ENCODE assay signal across 30 mouse cellular contexts in the genomic region with DNA sequence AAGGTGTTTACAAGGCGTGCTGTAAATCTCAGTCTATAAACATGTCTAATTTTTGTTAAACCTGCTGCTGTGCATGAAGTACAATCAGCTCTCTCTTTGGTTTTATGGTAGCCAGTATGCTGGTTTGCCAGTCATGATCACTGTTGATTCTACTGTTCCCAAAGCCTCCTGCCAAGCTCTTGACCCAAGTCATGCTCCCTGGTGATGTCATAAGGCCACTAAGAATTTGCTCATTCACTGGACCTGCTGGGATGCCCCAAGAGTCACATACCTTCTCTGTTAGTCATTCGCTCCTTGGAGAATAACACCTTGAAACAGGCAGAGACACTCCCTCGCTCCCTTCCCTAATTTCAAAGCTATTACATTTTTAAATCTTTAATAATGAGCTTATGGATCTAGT.
DNase-seq lines count a peak whose midpoint lies in the region; ATAC-seq and TF ChIP-seq lines count a peak whose summit lies in the region.
"Had no signal": no experiment of that assay in that cellular context is flagged by ENCODE, and none has a peak within 500 bp of the region (broad histone marks: within the 10 kb centered on the region; RNA-seq: fewer than 3 reads in every experiment).

No protein-coding gene starts in this region.

- CTCF ChIA-PET in Patski (lab: Charles Lee), result interaction anchor here (1.7 kb wide), 1 partner anchor 40 kb away, joined by 4 read pairs; no protein-coding TSS in a partner anchor

- no peaks in the 10 kb centered on the region for H3K27me3 ChIP-seq in limb, embryonic 11.5 days (ENCODE audit: control insufficient read depth, insufficient read depth, low read length)
- H3K27me3 ChIP-seq in limb, embryonic 10.5 days (ENCODE audit: low read depth, poor library complexity, severe bottlenecking), result no peaks in the 10 kb centered on the region
- no peaks in the 10 kb centered on the region for H3K27me3 ChIP-seq in Patski
- H3K27me3 ChIP-seq in forebrain, embryonic 14.5 days (replicated peaks; ENCODE audit: control insufficient read depth, insufficient read depth, low read length), result no peaks in the 10 kb centered on the region
- H3K27me3 ChIP-seq: heart, embryonic 12.5 days; hindbrain, embryonic 13.5 days; limb, embryonic 15.5 days; lung, embryonic 15.5 days; megakaryocyte, embryonic 14.5 days; midbrain, embryonic 13.5 days; neural tube, embryonic 13.5 days had no signal

- H3K9ac ChIP-seq in limb, embryonic 11.5 days (ENCODE audit: low read length), result no peak overlapping the region
- H3K9ac ChIP-seq in forebrain, embryonic 14.5 days (ENCODE audit: low read length), result no peak overlapping the region
- H3K9ac ChIP-seq: heart, embryonic 12.5 days; hindbrain, embryonic 13.5 days; limb, embryonic 15.5 days; liver, embryonic 14.5 days; lung, embryonic 15.5 days; midbrain, embryonic 13.5 days; neural tube, embryonic 13.5 days had no signal

- H3K36me3 ChIP-seq in limb, embryonic 11.5 days (ENCODE audit: control insufficient read depth, insufficient read depth, low read length), result no peaks in the 10 kb centered on the region
- no peaks in the 10 kb centered on the region for H3K36me3 ChIP-seq in limb, embryonic 10.5 days
- H3K36me3 ChIP-seq in forebrain, embryonic 14.5 days (ENCODE audit: control insufficient read depth, insufficient read depth, low read length), result no peaks in the 10 kb centered on the region
- H3K36me3 ChIP-seq: forebrain, embryonic 10.5 days; heart, embryonic 12.5 days; hindbrain, embryonic 13.5 days; limb, embryonic 15.5 days; lung, embryonic 15.5 days; midbrain, embryonic 13.5 days; neural tube, embryonic 13.5 days had no signal

- no peak overlapping the region for H3K4me3 ChIP-seq in limb, embryonic 11.5 days (ENCODE audit: low read depth, low read length)
- no peak overlapping the region for H3K4me3 ChIP-seq in limb, embryonic 10.5 days
- H3K4me3 ChIP-seq in forebrain, embryonic 14.5 days (ENCODE audit: low read depth, low read length), result no peak overlapping the region
- H3K4me3 ChIP-seq: forebrain, embryonic 10.5 days; heart, adult 2 months; heart, embryonic 12.5 days; hindbrain, embryonic 13.5 days; limb, embryonic 15.5 days; lung, embryonic 15.5 days; megakaryocyte, embryonic 14.5 days; midbrain, embryonic 13.5 days; neural tube, embryonic 13.5 days had no signal

- no peak overlapping the region for H3K4me2 ChIP-seq in limb, embryonic 11.5 days (ENCODE audit: low read depth, severe bottlenecking)
- no peak overlapping the region for H3K4me2 ChIP-seq in forebrain, embryonic 14.5 days (ENCODE audit: low read length)
- H3K4me2 ChIP-seq: heart, embryonic 12.5 days; hindbrain, embryonic 13.5 days; limb, embryonic 15.5 days; lung, embryonic 15.5 days; midbrain, embryonic 13.5 days; neural tube, embryonic 13.5 days had no signal

- in situ Hi-C loops in Patski (cut with MboI; ENCODE audit: low pct_unique_long_range_greater_than_20kb), result no loop called here

- WGBS in limb, embryonic 11.5 days, result 83% methylated on average over 3 of the region's 3 CpGs
- 87% methylated on average over 3 of the region's 3 CpGs for WGBS in limb, embryonic 10.5 days
- 88% methylated on average over 3 of the region's 3 CpGs for WGBS in forebrain, embryonic 14.5 days

- no peak for DNase-seq in limb, embryonic 11.5 days (ENCODE audit: low spot score)
- no peak for DNase-seq in limb, embryonic 10.5 days (ENCODE audit: low spot score)
- DNase-seq in 3134 (ENCODE audit: extremely low read depth, insufficient read length, low spot score) (peak; percentile 43), Patski (ENCODE audit: low read depth, low spot score) (no peak)
- peak; percentile 49 for DNase-seq in forelimb bud, embryonic 11.5 days (ENCODE audit: low read depth, low spot score)
- no peak for DNase-seq in forebrain, embryonic 14.5 days (ENCODE audit: low spot score)
- DNase-seq in right cerebral cortex, postnatal 10 days (ENCODE audit: low spot score in 2 of 2), result no peak
- DNase-seq: adrenal gland, adult 2 months; adrenal gland, postnatal 36 days; cerebellum, adult 2 months; cerebellum, postnatal 14 days; heart, adult 2 months; heart, postnatal 4 days; kidney, adult 8-10 months; kidney, postnatal 4 days; layer of hippocampus, adult 9-11 months; thymus, adult 2 months; thymus, postnatal 4 days had no signal

- no peaks in the 10 kb centered on the region for H3K4me1 ChIP-seq in limb, embryonic 11.5 days (ENCODE audit: control insufficient read depth, insufficient read depth, low read length)
- no peaks in the 10 kb centered on the region for H3K4me1 ChIP-seq in limb, embryonic 10.5 days
- no peaks in the 10 kb centered on the region for H3K4me1 ChIP-seq in forebrain, embryonic 14.5 days (ENCODE audit: control insufficient read depth, insufficient read depth, low read length)
- H3K4me1 ChIP-seq: forebrain, embryonic 10.5 days; heart, embryonic 12.5 days; hindbrain, embryonic 13.5 days; limb, embryonic 15.5 days; lung, embryonic 15.5 days; megakaryocyte, embryonic 14.5 days; midbrain, embryonic 13.5 days; neural tube, embryonic 13.5 days had no signal

- H3K9me3 ChIP-seq in limb, embryonic 11.5 days (ENCODE audit: control insufficient read depth, low read length), result no peaks in the 10 kb centered on the region
- no peaks in the 10 kb centered on the region for H3K9me3 ChIP-seq in limb, embryonic 10.5 days (replicated peaks)
- no peaks in the 10 kb centered on the region for H3K9me3 ChIP-seq in forebrain, embryonic 14.5 days (replicated peaks; ENCODE audit: control insufficient read depth, low read length)
- H3K9me3 ChIP-seq: forebrain, embryonic 10.5 days; heart, embryonic 12.5 days; hindbrain, embryonic 13.5 days; limb, embryonic 15.5 days; lung, embryonic 15.5 days; megakaryocyte, embryonic 14.5 days; midbrain, embryonic 13.5 days; neural tube, embryonic 13.5 days had no signal

- no peak overlapping the region for H3K27ac ChIP-seq in limb, embryonic 11.5 days (replicated peaks; ENCODE audit: low read depth, low read length)
- H3K27ac ChIP-seq in limb, embryonic 10.5 days, result no peak overlapping the region
- no peak overlapping the region for H3K27ac ChIP-seq in forebrain, embryonic 14.5 days (ENCODE audit: low read depth, low read length)
- H3K27ac ChIP-seq: forebrain, embryonic 10.5 days; heart, adult 2 months; hindbrain, embryonic 13.5 days; kidney, postnatal 0 days; limb, embryonic 15.5 days; liver, embryonic 14.5 days; lung, embryonic 15.5 days; midbrain, embryonic 13.5 days; neural tube, embryonic 13.5 days had no signal

- no peak for TF ChIP-seq CTCF in Patski (IDR thresholded peaks at IDR 0.05)

- POLR2A ChIA-PET in Patski (lab: Charles Lee), result no interaction called here

- 0 out of 2 replicates have a peak, but pooled peaks have one; percentile 21 for ATAC-seq in limb, embryonic 11.5 days (ENCODE audit: insufficient number of reproducible peaks, low FRiP score, low TSS enrichment, low read depth)
- peak; percentile 65 for ATAC-seq in Patski
- ATAC-seq in forebrain, embryonic 14.5 days, result no peak
- ATAC-seq: forebrain, embryonic 16.5 days; intestine, embryonic 16.5 days; midbrain, embryonic 13.5 days had no signal

Comparison
In these comparisons a context has a peak if more than half of its experiments do, and no peak if none do; other contexts are left out.
1. DNase-seq: peak in 3134 (single experiment) and forelimb bud, embryonic 11.5 days (single experiment); none in limb, embryonic 11.5 days (single experiment), limb, embryonic 10.5 days (single experiment), Patski (single experiment), forebrain, embryonic 14.5 days (single experiment) and right cerebral cortex, postnatal 10 days (0 of 2).